Mouse (Mus musculus): Measurements from ENCODE around the gene Olfr629. TPM values are rescaled to one million over a fixed set of nuclear protein-coding genes. Genes with fewer than 3 reads are reported as not detected.

The Olfr629 gene
- not detected in 2 replicates for polyA plus RNA-seq (2012; ENCODE audit: low replicate concordance)

GRCm38 (mm10) chr7:103744843-103745242 is at the start of gene Olfr629:
Gene Olfr629, minus strand, starts transcription at chr7:103744943.

GRCm38 (mm10) chr7:103791721-103792120 is 47.0 kb upstream of the Olfr629 start, which contains the start of gene Olfr67:
Gene Olfr67, minus strand, starts transcription at chr7:103791821.

GRCm38 (mm10) chr7:103779598-103779997 is 34.9 kb upstream of the Olfr629 start, which contains the start of gene Olfr68:
Gene Olfr68, minus strand, starts transcription at chr7:103779698.

GRCm38 (mm10) chr7:103771494-103771893 is 26.8 kb upstream of the Olfr629 start, which contains the start of gene Olfr69:
Gene Olfr69, minus strand, starts transcription at chr7:103771594.

GRCm38 (mm10) chr7:103757233-103757632 is 12.5 kb upstream of the Olfr629 start, which contains the start of gene Olfr630:
Gene Olfr630, minus strand, starts transcription at chr7:103757333.

GRCm38 (mm10) chr7:103730074-103730473 is 14.7 kb downstream of the Olfr629 start, which contains the start of gene Olfr628:
Gene Olfr628, plus strand, starts transcription at chr7:103730374.

GRCm38 (mm10) chr7:103714371-103714770 is 30.4 kb downstream of the Olfr629 start, which contains the start of gene Olfr243:
Gene Olfr243, plus strand, starts transcription at chr7:103714671.

Other genes starting within 250 kb of the Olfr629 start
- gene Olfr609, start 246.9 kb downstream of the Olfr629 start, polyA plus RNA-seq (2012; ENCODE audit: low replicate concordance): not detected in 2 replicates
- not detected in 2 replicates for gene Olfr610, start 232.8 kb downstream of the Olfr629 start, polyA plus RNA-seq (2012; ENCODE audit: low replicate concordance)
- not detected in 2 replicates for gene Olfr611, start 224.1 kb downstream of the Olfr629 start, polyA plus RNA-seq (2012; ENCODE audit: low replicate concordance)
- gene Olfr612, start 202.2 kb downstream of the Olfr629 start, polyA plus RNA-seq (2012; ENCODE audit: low replicate concordance): not detected in 2 replicates
- not detected in 2 replicates for gene Olfr613, start 196.9 kb downstream of the Olfr629 start, polyA plus RNA-seq (2012; ENCODE audit: low replicate concordance)
- not detected in 2 replicates for gene Olfr615, start 188.9 kb downstream of the Olfr629 start, polyA plus RNA-seq (2012; ENCODE audit: low replicate concordance)
- gene Olfr616, start 175.8 kb downstream of the Olfr629 start, polyA plus RNA-seq (2012; ENCODE audit: low replicate concordance): not detected in 2 replicates
- not detected in 2 replicates for gene Olfr617, start 171.9 kb downstream of the Olfr629 start, polyA plus RNA-seq (2012; ENCODE audit: low replicate concordance)
- gene Olfr618, start 154.8 kb downstream of the Olfr629 start, polyA plus RNA-seq (2012; ENCODE audit: low replicate concordance): not detected in 2 replicates
- not detected in 2 replicates for gene Olfr619, start 144.4 kb downstream of the Olfr629 start, polyA plus RNA-seq (2012; ENCODE audit: low replicate concordance)
- not detected in 2 replicates for gene Olfr620, start 132.4 kb downstream of the Olfr629 start, polyA plus RNA-seq (2012; ENCODE audit: low replicate concordance)
- not detected in 2 replicates for gene Olfr622, start 102.2 kb downstream of the Olfr629 start, polyA plus RNA-seq (2012; ENCODE audit: low replicate concordance)
- gene Olfr623, start 81.2 kb downstream of the Olfr629 start, polyA plus RNA-seq (2012; ENCODE audit: low replicate concordance): not detected in 2 replicates
- not detected in 2 replicates for gene Olfr624, start 73.8 kb downstream of the Olfr629 start, polyA plus RNA-seq (2012; ENCODE audit: low replicate concordance)
- not detected in 2 replicates for gene Olfr625-ps1, start 62.2 kb downstream of the Olfr629 start, polyA plus RNA-seq (2012; ENCODE audit: low replicate concordance)
- gene Olfr243, start 30.3 kb downstream of the Olfr629 start, polyA plus RNA-seq (2012; ENCODE audit: low replicate concordance): not detected in 2 replicates
- not detected in 2 replicates for gene Olfr628, start 14.6 kb downstream of the Olfr629 start, polyA plus RNA-seq (2012; ENCODE audit: low replicate concordance)
- not detected in 2 replicates for gene Olfr630, start 12.4 kb upstream of the Olfr629 start, polyA plus RNA-seq (2012; ENCODE audit: low replicate concordance)
- gene Olfr69, start 26.7 kb upstream of the Olfr629 start, polyA plus RNA-seq (2012; ENCODE audit: low replicate concordance): not detected in 2 replicates
- gene Olfr68, start 34.8 kb upstream of the Olfr629 start, polyA plus RNA-seq (2012; ENCODE audit: low replicate concordance): not detected in 2 replicates
- not detected in 2 replicates for gene Olfr67, start 46.9 kb upstream of the Olfr629 start, polyA plus RNA-seq (2012; ENCODE audit: low replicate concordance)
- gene Hbb-bt, start 69.1 kb upstream of the Olfr629 start, polyA plus RNA-seq (2012; ENCODE audit: low replicate concordance): 68.2 and 1,476 TPM in 2 replicates
- 16,372 and 30,425 TPM in 2 replicates for gene Hbb-bs, start 83.2 kb upstream of the Olfr629 start, polyA plus RNA-seq (2012; ENCODE audit: low replicate concordance)
- not detected in 2 replicates for gene Hbb-bh2, start 95.6 kb upstream of the Olfr629 start, polyA plus RNA-seq (2012; ENCODE audit: low replicate concordance)
- not detected in 2 replicates for gene Hbb-bh1, start 98.2 kb upstream of the Olfr629 start, polyA plus RNA-seq (2012; ENCODE audit: low replicate concordance)
- not detected in 2 replicates for gene Hbb-y, start 108.3 kb upstream of the Olfr629 start, polyA plus RNA-seq (2012; ENCODE audit: low replicate concordance)
- gene Olfr66, start 141.3 kb upstream of the Olfr629 start, polyA plus RNA-seq (2012; ENCODE audit: low replicate concordance): not detected in 2 replicates
- not detected in 2 replicates for gene Olfr64, start 149.5 kb upstream of the Olfr629 start, polyA plus RNA-seq (2012; ENCODE audit: low replicate concordance)
- not detected in 2 replicates for gene Olfr65, start 158.5 kb upstream of the Olfr629 start, polyA plus RNA-seq (2012; ENCODE audit: low replicate concordance)
- 0.38 TPM in 1 of 2 replicates, not detected in the other for gene Olfr631, start 183.9 kb upstream of the Olfr629 start, polyA plus RNA-seq (2012; ENCODE audit: low replicate concordance)
- not detected in 2 replicates for gene Olfr632, start 189.4 kb upstream of the Olfr629 start, polyA plus RNA-seq (2012; ENCODE audit: low replicate concordance)
- gene Olfr633, start 199.5 kb upstream of the Olfr629 start, polyA plus RNA-seq (2012; ENCODE audit: low replicate concordance): not detected in 2 replicates
- gene Olfr635, start 226.2 kb upstream of the Olfr629 start, polyA plus RNA-seq (2012; ENCODE audit: low replicate concordance): not detected in 2 replicates